Mouse (Mus musculus) CH12.LX (cell line): Measurements from ENCODE around the gene Hist1h2bn. TPM values are rescaled to one million over a fixed set of nuclear protein-coding genes. Genes with fewer than 3 reads are reported as not detected.
"Not testable (repeated sequence)": the region's sequence is repeated elsewhere in the genome, so short reads cannot be mapped to it uniquely, and the experiment has no call there.

Experiments
- DNase-seq: peaks from one replicate; pipeline ENCODE4 v3.0.0-alpha.2; 2013; ENCODE audit errors: extremely low read depth
- H3K27ac ChIP-seq: 2 replicates; pipeline ENCODE4 v1.5.1; 2012; ENCODE audit warnings: low read depth, mild to moderate bottlenecking, control low read depth, moderate library complexity; ENCODE audit not compliant: insufficient read depth
- H3K27me3 ChIP-seq: replicated peaks from 2 replicates; pipeline ENCODE3; 2012; ENCODE audit warnings: inconsistent platforms
- H3K36me3 ChIP-seq, 2 experiments: replicated peaks in 1 of 2; 2 replicates each; pipeline versions ENCODE3 to v1.6.1; 2012; ENCODE audit warnings: inconsistent platforms in 1 of 2, low read length in 1 of 2, mild to moderate bottlenecking in 1 of 2, mixed read lengths in 1 of 2, moderate library complexity in 1 of 2; ENCODE audit not compliant: control insufficient read depth in 1 of 2, insufficient read depth in 1 of 2
- H3K4me1 ChIP-seq, 2 experiments: 2 replicates each; pipeline ENCODE4 v1.6.1; 2012; ENCODE audit warnings: inconsistent platforms in 1 of 2, moderate library complexity in 1 of 2; ENCODE audit not compliant: insufficient read depth in 2 of 2, control insufficient read depth in 1 of 2
- H3K4me2 ChIP-seq: 2 replicates; pipeline ENCODE4 v1.6.1; 2012; ENCODE audit warnings: low read depth, mild to moderate bottlenecking, control low read depth; ENCODE audit not compliant: poor library complexity, insufficient read depth, severe bottlenecking
- H3K4me3 ChIP-seq, 3 experiments: fragments of 150-350 bp in 1 of 3; sonication (generic) in 1 of 3; replicated peaks in 1 of 3; 2 replicates each; pipeline versions ENCODE3 to v1.5.1; 2011 to 2012; ENCODE audit warnings: low read depth in 2 of 3, low read length in 2 of 3, mild to moderate bottlenecking in 2 of 3, moderate library complexity in 2 of 3, control low read depth in 1 of 3, improper control_type of control experiment in 1 of 3, inconsistent platforms in 1 of 3, mixed read lengths in 1 of 3; ENCODE audit not compliant: poor library complexity in 1 of 3
- H3K79me2 ChIP-seq: replicated peaks from 2 replicates; pipeline ENCODE4 v1.6.1; 2012; ENCODE audit warnings: mild to moderate bottlenecking, moderate library complexity; ENCODE audit not compliant: control insufficient read depth, poor library complexity, insufficient read depth, severe bottlenecking; ENCODE audit errors: extremely low read depth
- H3K9ac ChIP-seq: 2 replicates; pipeline ENCODE4 v1.6.1; 2012; ENCODE audit warnings: low read depth, mild to moderate bottlenecking, control low read depth, moderate library complexity; ENCODE audit not compliant: insufficient read depth
- H3K9me3 ChIP-seq: replicated peaks from 2 replicates; pipeline ENCODE3; 2012; ENCODE audit warnings: low read length, inconsistent platforms, mixed read lengths
- dilution Hi-C: fragments of 300-500 bp; cut with MboI; formaldehyde crosslinking; loops from 2 replicates; pipeline ENCODE4 v1.14.3; 2020; ENCODE audit warnings: low sequenced_read_pairs; ENCODE audit not compliant: extremely low pct_unique_long_range_greater_than_20kb, extremely low pct_ligation_motif_present
- in situ Hi-C: fragments of 300-500 bp; cut with MboI; formaldehyde crosslinking; loops from 3 replicates; pipeline ENCODE4 v1.14.3; 2019; ENCODE audit warnings: low sequenced_read_pairs, low pct_ligation_motif_present, low pct_unique_long_range_greater_than_20kb, mixed read lengths
- polyA plus RNA-seq: library from polyadenylated mRNA; unstranded; fragments of >175 nt; gene quantifications from 2 replicates; pipeline ENCODE4 v1.2.1, GENCODE M21; 2012; ENCODE audit warnings: low read depth; ENCODE audit not compliant: insufficient read length
- total RNA-seq, 2 experiments: library from RNA; depleted of rRNA; stranded (reverse); fragments of 300-350 nt in 1 of 2; fragments of >200 nt in 1 of 2; gene quantifications; 2 replicates each; pipeline ENCODE4 v1.2.3; 2012 to 2014

Hist1h2bn gene
- total and polyA plus RNA-seq, 3 experiments: 2.6 to 1,563 (median 24.0) TPM

DNA sequence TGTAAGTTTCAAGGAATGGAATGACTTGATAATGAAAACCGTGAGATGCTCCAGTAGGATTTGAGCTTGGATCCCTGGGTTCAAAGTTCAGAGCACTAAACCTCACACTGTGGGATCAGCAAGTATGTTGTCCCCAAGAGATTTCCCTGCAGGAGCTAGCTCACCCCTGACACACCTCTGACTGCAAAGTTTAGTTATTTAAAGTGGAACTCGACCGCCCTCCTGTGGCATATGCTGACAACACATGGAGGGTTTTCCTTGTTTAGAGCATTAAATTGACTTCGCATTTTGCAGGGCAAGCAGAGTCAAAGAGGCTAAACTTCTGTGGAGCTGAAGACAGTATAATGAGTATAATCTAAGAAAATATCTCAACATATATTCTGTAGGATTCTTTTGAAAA is 49.1 kb downstream of the Hist1h2bn start:
- H3K9ac ChIP-seq, dilution Hi-C loops, H3K9me3 ChIP-seq, H3K36me3 ChIP-seq, H3K27me3 ChIP-seq, H3K27ac ChIP-seq, H3K4me2 ChIP-seq, H3K79me2 ChIP-seq, DNase-seq, H3K4me3 ChIP-seq, in situ Hi-C loops, H3K4me1 ChIP-seq: not testable (repeated sequence)

Other genes starting within 250 kb of the Hist1h2bn start
Only the 20 nearest of the 28 such genes appear.
- not detected in 2 replicates for gene Olfr1361, start 90.7 kb upstream of the Hist1h2bn start, total RNA-seq (2012; rRNA removed)
- not detected in 2 replicates for gene Olfr1361, start 90.7 kb upstream of the Hist1h2bn start, total RNA-seq (2014; rRNA removed)
- gene Olfr1361, start 90.7 kb upstream of the Hist1h2bn start, polyA plus RNA-seq: not detected in 2 replicates
- gene Olfr1360, start 76.7 kb upstream of the Hist1h2bn start, total RNA-seq (2012; rRNA removed): not detected in 2 replicates
- not detected in 2 replicates for gene Olfr1360, start 76.7 kb upstream of the Hist1h2bn start, total RNA-seq (2014; rRNA removed)
- gene Olfr1360, start 76.7 kb upstream of the Hist1h2bn start, polyA plus RNA-seq: not detected in 2 replicates
- gene Olfr1359, start 56.0 kb upstream of the Hist1h2bn start, total RNA-seq (2012; rRNA removed): not detected in 2 replicates
- not detected in 2 replicates for gene Olfr1359, start 56.0 kb upstream of the Hist1h2bn start, total RNA-seq (2014; rRNA removed)
- gene Olfr1359, start 56.0 kb upstream of the Hist1h2bn start, polyA plus RNA-seq: not detected in 2 replicates
- 897 and 953 TPM in 2 replicates for gene Hist1h2bl, start 38.0 kb upstream of the Hist1h2bn start, total RNA-seq (2012; rRNA removed)
- 16.0 and 18.1 TPM in 2 replicates for gene Hist1h2bl, start 38.0 kb upstream of the Hist1h2bn start, total RNA-seq (2014; rRNA removed)
- gene Hist1h2bl, start 38.0 kb upstream of the Hist1h2bn start, polyA plus RNA-seq: 1.7 and 3.8 TPM in 2 replicates
- 839 and 880 TPM in 2 replicates for gene Hist1h2ai, start 37.7 kb upstream of the Hist1h2bn start, total RNA-seq (2012; rRNA removed)
- gene Hist1h2ai, start 37.7 kb upstream of the Hist1h2bn start, total RNA-seq (2014; rRNA removed): 3.9 and 6.3 TPM in 2 replicates
- gene Hist1h2ai, start 37.7 kb upstream of the Hist1h2bn start, polyA plus RNA-seq: not detected in 2 replicates
- 1,605 and 1,657 TPM in 2 replicates for gene Hist1h3h, start 36.5 kb upstream of the Hist1h2bn start, total RNA-seq (2012; rRNA removed)
- 18.2 and 21.7 TPM in 2 replicates for gene Hist1h3h, start 36.5 kb upstream of the Hist1h2bn start, total RNA-seq (2014; rRNA removed)
- 9.5 and 18.6 TPM in 2 replicates for gene Hist1h3h, start 36.5 kb upstream of the Hist1h2bn start, polyA plus RNA-seq
- gene Hist1h2bm, start 32.1 kb upstream of the Hist1h2bn start, total RNA-seq (2012; rRNA removed): 1,752 and 1,804 TPM in 2 replicates
- gene Hist1h2bm, start 32.1 kb upstream of the Hist1h2bn start, total RNA-seq (2014; rRNA removed): 25.7 and 36.0 TPM in 2 replicates
- 0.87 TPM in 1 of 2 replicates, not detected in the other for gene Hist1h2bm, start 32.1 kb upstream of the Hist1h2bn start, polyA plus RNA-seq
- gene Hist1h4j, start 19.1 kb upstream of the Hist1h2bn start, total RNA-seq (2012; rRNA removed): 936 and 984 TPM in 2 replicates
- 18.5 and 27.8 TPM in 2 replicates for gene Hist1h4j, start 19.1 kb upstream of the Hist1h2bn start, total RNA-seq (2014; rRNA removed)
- 1.1 and 1.8 TPM in 2 replicates for gene Hist1h4j, start 19.1 kb upstream of the Hist1h2bn start, polyA plus RNA-seq
- gene Hist1h4k, start 3.6 kb upstream of the Hist1h2bn start, total RNA-seq (2012; rRNA removed): 3,228 and 4,319 TPM in 2 replicates
- 15.2 and 25.4 TPM in 2 replicates for gene Hist1h4k, start 3.6 kb upstream of the Hist1h2bn start, total RNA-seq (2014; rRNA removed)
- gene Hist1h4k, start 3.6 kb upstream of the Hist1h2bn start, polyA plus RNA-seq: 5.6 and 13.2 TPM in 2 replicates
- gene Hist1h2ak, start 296 bp upstream of the Hist1h2bn start, total RNA-seq (2012; rRNA removed): 1,024 and 1,125 TPM in 2 replicates
- gene Hist1h2ak, start 296 bp upstream of the Hist1h2bn start, total RNA-seq (2014; rRNA removed): 7.3 and 16.6 TPM in 2 replicates
- 1.8 and 6.2 TPM in 2 replicates for gene Hist1h2ak, start 296 bp upstream of the Hist1h2bn start, polyA plus RNA-seq
- gene Hist1h1b, start 26.5 kb downstream of the Hist1h2bn start, total RNA-seq (2012; rRNA removed): 1,032 and 1,397 TPM in 2 replicates
- gene Hist1h1b, start 26.5 kb downstream of the Hist1h2bn start, total RNA-seq (2014; rRNA removed): 12.2 and 16.6 TPM in 2 replicates
- gene Hist1h1b, start 26.5 kb downstream of the Hist1h2bn start, polyA plus RNA-seq: 0.71 and 1.9 TPM in 2 replicates
- gene Hist1h3i, start 29.2 kb downstream of the Hist1h2bn start, total RNA-seq (2012; rRNA removed): 797 and 828 TPM in 2 replicates
- 7.7 and 21.2 TPM in 2 replicates for gene Hist1h3i, start 29.2 kb downstream of the Hist1h2bn start, total RNA-seq (2014; rRNA removed)
- gene Hist1h3i, start 29.2 kb downstream of the Hist1h2bn start, polyA plus RNA-seq: 2.0 and 14.3 TPM in 2 replicates
- 792 and 1,025 TPM in 2 replicates for gene Hist1h2an, start 33.1 kb downstream of the Hist1h2bn start, total RNA-seq (2012; rRNA removed)
- 3.0 and 4.7 TPM in 2 replicates for gene Hist1h2an, start 33.1 kb downstream of the Hist1h2bn start, total RNA-seq (2014; rRNA removed)
- gene Hist1h2an, start 33.1 kb downstream of the Hist1h2bn start, polyA plus RNA-seq: 7.1 TPM in 1 of 2 replicates, not detected in the other
- 476 and 510 TPM in 2 replicates for gene Hist1h2bp, start 33.3 kb downstream of the Hist1h2bn start, total RNA-seq (2012; rRNA removed)
- 2.7 and 3.6 TPM in 2 replicates for gene Hist1h2bp, start 33.3 kb downstream of the Hist1h2bn start, total RNA-seq (2014; rRNA removed)
- gene Hist1h2bp, start 33.3 kb downstream of the Hist1h2bn start, polyA plus RNA-seq: 0.60 and 1.3 TPM in 2 replicates
- gene Hist1h2bq, start 56.1 kb downstream of the Hist1h2bn start, total RNA-seq (2012; rRNA removed): 1,881 and 2,257 TPM in 2 replicates
- 17.1 and 32.4 TPM in 2 replicates for gene Hist1h2bq, start 56.1 kb downstream of the Hist1h2bn start, total RNA-seq (2014; rRNA removed)
- 4.1 and 4.3 TPM in 2 replicates for gene Hist1h2bq, start 56.1 kb downstream of the Hist1h2bn start, polyA plus RNA-seq
- not detected in 2 replicates for gene Hist1h2ao, start 56.3 kb downstream of the Hist1h2bn start, total RNA-seq (2012; rRNA removed)
- gene Hist1h2ao, start 56.3 kb downstream of the Hist1h2bn start, total RNA-seq (2014; rRNA removed): not detected in 2 replicates
- gene Hist1h2ao, start 56.3 kb downstream of the Hist1h2bn start, polyA plus RNA-seq: 354 and 693 TPM in 2 replicates
- 18.2 and 20.8 TPM in 2 replicates for gene Hist1h4m, start 57.6 kb downstream of the Hist1h2bn start, total RNA-seq (2012; rRNA removed)
- 1.6 TPM in 1 of 2 replicates, not detected in the other for gene Hist1h4m, start 57.6 kb downstream of the Hist1h2bn start, total RNA-seq (2014; rRNA removed)
- gene Hist1h4m, start 57.6 kb downstream of the Hist1h2bn start, polyA plus RNA-seq: 0.70 and 12.8 TPM in 2 replicates
- 4,939 and 5,322 TPM in 2 replicates for gene Hist1h4n, start 78.1 kb downstream of the Hist1h2bn start, total RNA-seq (2012; rRNA removed)
- gene Hist1h4n, start 78.1 kb downstream of the Hist1h2bn start, total RNA-seq (2014; rRNA removed): 90.5 and 152 TPM in 2 replicates
- 6.4 TPM in 1 of 2 replicates, not detected in the other for gene Hist1h4n, start 78.1 kb downstream of the Hist1h2bn start, polyA plus RNA-seq
- 2,938 and 2,951 TPM in 2 replicates for gene Hist1h2ap, start 79.4 kb downstream of the Hist1h2bn start, total RNA-seq (2012; rRNA removed)
- 50.8 and 66.8 TPM in 2 replicates for gene Hist1h2ap, start 79.4 kb downstream of the Hist1h2bn start, total RNA-seq (2014; rRNA removed)
- gene Hist1h2ap, start 79.4 kb downstream of the Hist1h2bn start, polyA plus RNA-seq: 383 and 447 TPM in 2 replicates
- gene Hist1h2br, start 79.6 kb downstream of the Hist1h2bn start, total RNA-seq (2012; rRNA removed): 1,633 and 2,083 TPM in 2 replicates
- gene Hist1h2br, start 79.6 kb downstream of the Hist1h2bn start, total RNA-seq (2014; rRNA removed): 9.4 and 19.7 TPM in 2 replicates
- gene Hist1h2br, start 79.6 kb downstream of the Hist1h2bn start, polyA plus RNA-seq: 4.1 and 4.2 TPM in 2 replicates